Mouse (Mus musculus): Measurements from ENCODE around the gene Usp36.

GRCm38 (mm10) chr11:118220561-118221262 lies 69.3 kb downstream of the Usp36 start:
- TF ChIP-seq CTCF (IDR thresholded peaks at IDR 0.05; ENCODE audit: control insufficient read depth, insufficient read depth, insufficient replicate concordance, low read depth, low read length), result no peak
- no peak for TF ChIP-seq POLR2A (IDR thresholded peaks at IDR 0.05; ENCODE audit: control insufficient read depth, low read depth, low read length)

All from testis, adult 2 months (tissue).